Mouse (Mus musculus) spleen, adult 12 weeks (tissue): Measurements from ENCODE around the gene Gm7324.
"Not testable (repeated sequence)": the region's sequence is repeated elsewhere in the genome, so short reads cannot be mapped to it uniquely, and the experiment has no call there.

Source experiments
- DNase-seq: peaks from one replicate; pipeline ENCODE4 v3.0.0; 2022; ENCODE audit warnings: low spot score

Gm7324 gene

DNA sequence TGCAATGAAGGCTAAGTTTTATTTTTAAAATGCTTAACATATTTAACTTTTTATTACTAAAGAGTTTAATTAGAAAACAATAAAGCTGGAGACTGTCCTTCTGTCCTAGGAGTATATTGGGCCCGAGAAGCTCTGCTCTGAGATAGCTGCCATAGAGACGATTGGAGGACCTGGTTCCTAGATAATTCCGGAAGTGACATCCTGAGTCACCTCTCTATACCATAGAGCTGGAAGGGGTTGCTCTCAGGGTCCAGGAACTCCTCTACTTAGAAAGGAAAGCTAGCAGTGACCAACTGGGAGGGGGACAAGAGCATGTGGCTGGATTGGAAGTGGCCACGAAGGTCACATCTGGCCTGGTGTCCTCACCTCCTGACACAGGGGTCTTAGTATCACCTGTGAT is at the start of gene Gm7324:
Gene Gm7324, plus strand, starts transcription at position 208 of the 400 bp plus-strand sequence.
- not testable (repeated sequence) for DNase-seq

- not testable (repeated sequence) for DNase-seq
Observed at GRCm38 (mm10) chr14:43677099-43677498, 20.5 kb upstream of the Gm7324 start, which contains the start of gene Gm8165. Gm8165 (minus strand) TSS chr14:43677199.

DNA sequence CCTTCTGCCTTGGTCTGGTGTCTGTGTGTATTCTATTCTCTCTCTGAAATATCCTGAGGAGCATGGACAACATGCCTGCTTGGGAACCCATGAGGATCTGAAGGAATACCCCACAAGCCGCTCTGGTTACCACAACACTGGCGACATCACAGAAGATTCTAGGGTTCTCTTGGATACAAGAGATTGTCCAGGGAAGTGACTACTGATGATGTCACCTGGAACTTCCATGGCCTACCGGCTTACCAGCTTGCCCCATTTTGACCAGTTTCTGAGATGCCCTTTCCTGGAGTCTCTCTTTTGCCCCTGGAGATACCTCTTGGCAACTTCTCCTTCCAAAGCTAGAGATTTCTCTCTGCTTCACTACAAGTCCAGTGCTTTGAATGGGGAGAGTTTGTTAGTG is 29.8 kb downstream of the Gm7324 start, which contains the start of gene Gm16506:
Gene Gm16506, minus strand, starts transcription at position 101 of the 400 bp plus-strand sequence.
- DNase-seq: not testable (repeated sequence)

DNA sequence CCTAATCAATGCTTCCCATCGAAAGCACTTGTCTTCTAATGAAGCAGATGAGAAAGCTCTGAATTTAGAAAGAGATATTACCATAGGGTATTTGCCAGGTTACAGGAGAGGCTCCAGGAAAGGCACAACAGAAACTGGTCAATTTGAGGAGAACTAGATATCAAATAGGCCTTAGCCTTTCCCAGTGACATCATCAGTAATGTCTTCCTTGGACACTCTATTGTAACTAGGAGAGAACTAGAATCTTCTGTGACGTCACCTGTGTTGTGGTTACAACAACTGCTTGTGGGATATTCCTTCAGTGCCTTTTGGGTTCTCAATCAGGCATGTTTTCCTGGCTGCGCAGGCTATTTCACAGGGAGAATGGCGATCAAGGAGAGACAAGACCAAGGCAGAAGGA is 49.9 kb downstream of the Gm7324 start, which contains the start of gene Gm6526:
Gene Gm6526, plus strand, starts transcription at position 301 of the 400 bp plus-strand sequence.
- DNase-seq: not testable (repeated sequence)
